Mouse (Mus musculus): Measurements from ENCODE around the gene Fdx1l. TPM values are rescaled to one million over a fixed set of nuclear protein-coding genes. Genes with fewer than 3 reads are reported as not detected.

The Fdx1l gene
- polyA plus RNA-seq, 1 experiment from 2014 or later: 69.5 TPM

GRCm38 (mm10) chr9:21095958-21096357 lies 22.5 kb upstream of the Fdx1l start:
- Histone ChIP-seq H3K4me1 (peaks cover 12% of the 10 kb centered on the region), H3K9me3 (replicated peaks) (no peaks in the 10 kb centered on the region), H3K36me3 (peaks cover 7% of the 10 kb centered on the region), H3K27me3 (ENCODE audit: low read depth, poor library complexity, severe bottlenecking) (no peaks in the 10 kb centered on the region), H3K4me3 (no peak overlapping the region), H3K27ac (no peak overlapping the region)
- DNase-seq (ENCODE audit: low spot score): no peak
- WGBS: 92% methylated on average over 4 of the region's 4 CpGs

DNA sequence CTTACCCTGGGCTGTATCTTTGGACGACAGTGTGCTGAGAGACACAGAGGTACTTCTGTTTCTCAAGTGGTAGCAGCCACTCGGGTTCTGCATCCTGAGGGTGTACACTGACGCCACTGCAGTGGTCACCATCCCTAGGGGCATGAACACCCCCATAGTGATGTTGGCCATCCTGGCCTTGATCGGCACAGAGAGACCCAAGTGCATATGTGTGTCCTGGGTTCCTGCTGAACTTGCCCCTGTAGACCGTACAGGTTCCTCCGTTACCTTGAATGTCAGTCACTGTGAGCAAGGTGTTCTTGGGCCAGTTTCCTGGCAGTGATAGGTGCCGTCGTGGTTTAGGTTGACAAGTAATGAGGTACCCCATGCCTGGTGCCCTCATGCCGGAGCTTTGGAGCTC lies 20.0 kb upstream of the Fdx1l start:
- no peak for DNase-seq (ENCODE audit: low spot score)
- Histone ChIP-seq H3K4me1 (peaks cover 19% of the 10 kb centered on the region), H3K27ac (no peak overlapping the region), H3K27me3 (ENCODE audit: low read depth, poor library complexity, severe bottlenecking) (no peaks in the 10 kb centered on the region), H3K36me3 (peaks cover 32% of the 10 kb centered on the region), H3K4me3 (no peak overlapping the region), H3K9me3 (replicated peaks) (no peaks in the 10 kb centered on the region)
- 95% methylated on average over 9 of the region's 9 CpGs for WGBS

- H3K4me1 ChIP-seq: peaks cover 19% of the 10 kb centered on the region
- H3K27ac ChIP-seq: peak within 1 kb of the TSS; percentile 96
- H3K27me3 ChIP-seq (ENCODE audit: low read depth, poor library complexity, severe bottlenecking): no peaks in the 10 kb centered on the region
- peak within 1 kb of the TSS; percentile 78 for H3K4me3 ChIP-seq
- DNase-seq (ENCODE audit: low spot score): peak; percentile 95
- peaks cover 48% of the 10 kb centered on the region for H3K36me3 ChIP-seq
- WGBS: under 1% methylated on average over 54 of the region's 54 CpGs
- H3K9me3 ChIP-seq (replicated peaks): no peaks in the 10 kb centered on the region
These were observed 18.4 kb upstream of the Fdx1l start, which contains the start of the genes Gm38431 and Raver1 for GRCm38 (mm10) chr9:21091707-21092320. Gene Gm38431, minus strand, starts transcription at chr9:21091997. Gene Raver1, minus strand, starts transcription at chr9:21092008.

GRCm38 (mm10) chr9:21090972-21091706 lies 17.7 kb upstream of the Fdx1l start:
- H3K27ac ChIP-seq: peak overlapping the region; percentile 96
- H3K27me3 ChIP-seq (ENCODE audit: low read depth, poor library complexity, severe bottlenecking): no peaks in the 10 kb centered on the region
- H3K4me3 ChIP-seq: peak overlapping the region; percentile 78
- H3K9me3 ChIP-seq (replicated peaks): no peaks in the 10 kb centered on the region
- no peak for DNase-seq (ENCODE audit: low spot score)
- peaks cover 55% of the 10 kb centered on the region for H3K36me3 ChIP-seq
- H3K4me1 ChIP-seq: peaks cover 19% of the 10 kb centered on the region
- 7% methylated on average over 24 of the region's 24 CpGs for WGBS

- H3K4me1 ChIP-seq: peaks cover 19% of the 10 kb centered on the region
- H3K27me3 ChIP-seq (ENCODE audit: low read depth, poor library complexity, severe bottlenecking): no peaks in the 10 kb centered on the region
- 98% methylated on average over 1 of the region's 1 CpGs for WGBS
- H3K4me3 ChIP-seq: peak overlapping the region; percentile 78
- DNase-seq (ENCODE audit: low spot score): no peak
- H3K36me3 ChIP-seq: peaks cover 61% of the 10 kb centered on the region
- H3K27ac ChIP-seq: no peak overlapping the region
- H3K9me3 ChIP-seq (replicated peaks): no peaks in the 10 kb centered on the region
These were observed 17.1 kb upstream of the Fdx1l start for GRCm38 (mm10) chr9:21090537-21090936.

GRCm38 (mm10) chr9:21083324-21083723 lies 9.9 kb upstream of the Fdx1l start:
- Histone ChIP-seq H3K4me3 (no peak overlapping the region), H3K36me3 (peaks cover 100% of the 10 kb centered on the region), H3K27me3 (ENCODE audit: low read depth, poor library complexity, severe bottlenecking) (no peaks in the 10 kb centered on the region), H3K4me1 (no peaks in the 10 kb centered on the region), H3K9me3 (replicated peaks) (no peaks in the 10 kb centered on the region), H3K27ac (no peak overlapping the region)
- 92% methylated on average over 3 of the region's 3 CpGs for WGBS
- no peak for DNase-seq (ENCODE audit: low spot score)

- Histone ChIP-seq H3K9me3 (replicated peaks) (no peaks in the 10 kb centered on the region), H3K27me3 (ENCODE audit: low read depth, poor library complexity, severe bottlenecking) (no peaks in the 10 kb centered on the region), H3K36me3 (peaks cover 100% of the 10 kb centered on the region), H3K4me3 (no peak overlapping the region), H3K4me1 (no peaks in the 10 kb centered on the region), H3K27ac (no peak overlapping the region)
- WGBS: 94% methylated on average over 9 of the region's 9 CpGs
- no peak for DNase-seq (ENCODE audit: low spot score)
These were observed 7.7 kb upstream of the Fdx1l start for GRCm38 (mm10) chr9:21081127-21081526.

DNA sequence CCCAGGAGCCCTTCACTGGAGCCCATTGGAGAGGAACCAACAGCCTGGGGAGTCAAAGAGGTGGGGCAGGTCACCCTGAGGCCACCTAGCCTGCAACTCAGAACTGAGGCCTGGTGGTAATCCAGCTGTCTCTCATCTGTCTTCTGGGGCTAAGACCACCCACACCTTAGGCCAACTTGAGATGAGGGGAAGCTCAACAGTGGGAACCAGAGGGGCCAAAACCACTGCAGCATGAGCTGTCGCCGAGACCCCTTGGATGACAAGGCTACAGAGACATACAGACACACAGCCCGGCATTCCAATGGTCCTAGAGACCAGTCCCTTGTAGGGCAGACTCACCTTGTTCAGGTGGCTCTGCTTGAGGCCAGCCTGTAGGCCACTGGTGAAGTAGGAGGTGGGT lies 2.2 kb upstream of the Fdx1l start:
- H3K27ac ChIP-seq: no peak overlapping the region
- WGBS: 90% methylated on average over 3 of the region's 3 CpGs
- peaks cover 19% of the 10 kb centered on the region for H3K4me1 ChIP-seq
- H3K27me3 ChIP-seq (ENCODE audit: low read depth, poor library complexity, severe bottlenecking): no peaks in the 10 kb centered on the region
- no peak overlapping the region for H3K4me3 ChIP-seq
- no peaks in the 10 kb centered on the region for H3K9me3 ChIP-seq (replicated peaks)
- DNase-seq (ENCODE audit: low spot score): no peak
- peaks cover 83% of the 10 kb centered on the region for H3K36me3 ChIP-seq

DNA sequence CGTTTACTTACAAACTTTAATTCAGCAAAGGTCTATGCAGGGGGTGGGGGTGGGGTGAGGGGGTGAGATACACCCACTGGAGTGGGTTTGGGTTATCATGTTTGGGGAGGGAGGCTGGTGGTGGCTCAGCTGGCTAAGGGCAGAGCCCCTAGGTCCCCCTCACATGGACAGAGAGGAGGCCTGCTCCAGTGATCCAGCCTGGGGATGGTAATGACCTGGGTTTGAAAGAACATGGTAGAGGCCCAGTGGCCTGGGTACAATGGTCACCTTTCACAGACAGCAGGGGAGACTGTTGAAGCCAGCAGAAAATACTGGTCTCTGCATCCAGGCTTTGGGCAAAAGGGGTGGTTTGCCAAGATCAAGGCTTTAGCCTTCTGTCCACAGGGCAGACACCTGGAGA lies 759 bp upstream of the Fdx1l start:
- H3K9me3 ChIP-seq (replicated peaks): no peaks in the 10 kb centered on the region
- H3K4me1 ChIP-seq: peaks cover 19% of the 10 kb centered on the region
- H3K36me3 ChIP-seq: peaks cover 78% of the 10 kb centered on the region
- no peaks in the 10 kb centered on the region for H3K27me3 ChIP-seq (ENCODE audit: low read depth, poor library complexity, severe bottlenecking)
- H3K27ac ChIP-seq: peak overlapping the region; percentile 92; the same call in 1 of the 2 replicates
- WGBS: 89% methylated on average over 1 of the region's 1 CpGs
- DNase-seq (ENCODE audit: low spot score): no peak
- peak overlapping the region; percentile 71; the same call in 1 of the 2 replicates for H3K4me3 ChIP-seq

DNA sequence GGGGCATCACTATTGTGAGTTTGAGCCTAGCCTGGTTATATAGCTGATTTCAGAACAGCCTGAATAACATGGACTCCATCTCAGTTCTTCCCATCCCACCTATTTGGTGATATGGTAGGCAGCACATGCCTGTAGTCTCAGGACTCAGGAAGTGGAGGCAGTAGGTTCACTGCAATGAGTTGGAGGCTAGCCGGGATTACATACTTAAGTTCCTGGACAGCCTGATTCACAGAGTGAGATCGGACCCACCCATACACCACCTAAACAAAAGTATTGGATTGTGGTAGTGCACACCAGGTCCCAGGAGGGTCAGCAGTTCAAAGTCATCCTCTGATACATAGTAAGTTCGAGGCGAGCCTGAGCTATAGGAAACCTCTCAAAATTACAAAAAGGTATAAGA lies 773 bp downstream of the Fdx1l start:
- H3K36me3 ChIP-seq: peaks cover 68% of the 10 kb centered on the region
- DNase-seq (ENCODE audit: low spot score): no peak
- H3K27ac ChIP-seq: peak overlapping the region; percentile 92

DNA sequence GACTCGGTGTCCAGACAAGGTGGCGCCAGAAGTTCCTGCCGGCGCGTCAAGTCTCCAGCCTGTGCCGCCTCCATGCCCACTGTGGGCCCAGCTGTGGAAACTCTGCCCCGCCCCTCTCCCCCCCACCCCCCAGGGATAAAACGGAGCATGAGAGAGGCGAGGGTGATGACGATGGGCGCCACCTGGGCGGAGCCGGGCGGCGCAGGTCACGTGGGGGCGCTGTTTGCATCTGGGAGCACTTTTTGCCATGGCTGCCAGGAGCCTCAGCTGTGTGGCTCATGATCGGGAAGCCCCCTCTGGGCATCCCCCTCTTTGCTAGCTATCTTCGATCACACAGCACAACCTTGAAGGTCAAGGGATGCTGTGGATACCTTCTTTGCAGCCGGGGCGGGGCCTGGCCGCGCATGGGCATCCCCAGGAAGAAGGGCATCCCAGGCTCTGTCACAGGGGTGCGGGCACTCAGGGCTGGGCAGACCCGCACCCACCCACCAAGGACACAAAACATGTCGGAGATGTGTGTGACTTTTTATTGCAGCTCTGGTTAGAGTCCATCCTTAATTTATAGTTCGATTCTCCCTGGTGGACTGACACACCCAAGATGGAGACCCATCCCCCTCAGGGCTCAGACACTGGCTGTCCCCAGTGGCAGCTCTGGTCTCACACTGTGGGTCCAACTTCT lies 6.3 kb downstream of the Fdx1l start, which contains the start of gene Zglp1:
Zglp1 (minus strand) TSS at position 88 of the 679 bp plus-strand sequence.
- Histone ChIP-seq H3K36me3 (peaks cover 73% of the 10 kb centered on the region), H3K4me3 (no peak within 1 kb of the TSS), H3K9me3 (replicated peaks) (no peaks in the 10 kb centered on the region), H3K27me3 (ENCODE audit: low read depth, poor library complexity, severe bottlenecking) (no peaks in the 10 kb centered on the region), H3K27ac (no peak within 1 kb of the TSS), H3K4me1 (peaks cover 10% of the 10 kb centered on the region)
- WGBS: 80% methylated on average over 27 of the region's 27 CpGs
- no peak for DNase-seq (ENCODE audit: low spot score)

More for the DNA sequence above, 773 bp downstream of the Fdx1l start:
- Histone ChIP-seq H3K9me3 (replicated peaks) (no peaks in the 10 kb centered on the region), H3K27me3 (ENCODE audit: low read depth, poor library complexity, severe bottlenecking) (no peaks in the 10 kb centered on the region), H3K4me1 (peaks cover 19% of the 10 kb centered on the region), H3K4me3 (peak overlapping the region; percentile 71)
- 10% methylated on average over 4 of the region's 4 CpGs for WGBS

DNA sequence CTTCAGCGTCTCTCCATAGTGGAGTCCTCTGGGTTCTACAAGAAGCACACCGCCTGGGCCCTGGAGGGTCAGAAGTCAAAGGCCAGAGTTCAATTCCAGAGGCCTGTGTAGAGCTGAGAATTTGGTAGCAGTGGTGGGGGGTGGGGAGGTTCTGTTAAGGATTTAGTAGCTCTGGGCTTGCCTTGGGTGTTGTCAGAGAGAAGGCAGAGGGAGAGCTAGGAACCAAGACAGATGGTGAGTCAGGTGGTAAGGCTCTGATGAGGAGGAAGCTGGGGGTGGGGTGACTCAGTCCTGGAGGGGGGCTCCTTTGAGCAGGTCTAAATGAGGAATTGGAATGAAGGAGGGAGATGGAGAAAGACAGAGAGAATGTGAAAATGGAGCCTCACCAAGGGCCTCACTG lies 10.5 kb downstream of the Fdx1l start:
- H3K4me1 ChIP-seq: 0 out of 2 replicates have a peak, but pooled peaks cover 3% of the 10 kb centered on the region
- H3K36me3 ChIP-seq: peaks cover 53% of the 10 kb centered on the region
- WGBS: 80% methylated on average over 2 of the region's 2 CpGs
- no peak overlapping the region for H3K4me3 ChIP-seq
- DNase-seq (ENCODE audit: low spot score): no peak
- H3K27ac ChIP-seq: no peak overlapping the region
- H3K27me3 ChIP-seq (ENCODE audit: low read depth, poor library complexity, severe bottlenecking): no peaks in the 10 kb centered on the region
- H3K9me3 ChIP-seq (replicated peaks): no peaks in the 10 kb centered on the region

GRCm38 (mm10) chr9:21051578-21051977 lies 21.8 kb downstream of the Fdx1l start:
- Histone ChIP-seq H3K36me3 (no peaks in the 10 kb centered on the region), H3K4me3 (no peak overlapping the region), H3K9me3 (replicated peaks) (no peaks in the 10 kb centered on the region), H3K27me3 (ENCODE audit: low read depth, poor library complexity, severe bottlenecking) (0 out of 2 replicates have a peak, but pooled peaks cover 3% of the 10 kb centered on the region), H3K27ac (no peak overlapping the region), H3K4me1 (no peaks in the 10 kb centered on the region)
- DNase-seq (ENCODE audit: low spot score): no peak
- WGBS: 66% methylated on average over 10 of the region's 10 CpGs

Data from limb, embryonic 10.5 days (tissue).